Mouse (Mus musculus) heart, embryonic 13.5 days (tissue): ENCODE measurements around the gene Gjc1. TPM values are rescaled to one million over a fixed set of nuclear protein-coding genes. Genes with fewer than 3 reads are reported as not detected.
A peak's percentile ranks its signal among the peaks of the same experiment; 100 is the strongest.

Experiments
- ATAC-seq: fragments of 200-750 bp; cut with Nextera tagmentation; 2 replicates; pipeline ENCODE4 v1.8.0; 2017; ENCODE audit warnings: moderate TSS enrichment; ENCODE audit not compliant: insufficient number of reproducible peaks, low FRiP score, low TSS enrichment; ENCODE audit errors: extremely low read depth
- H3K27ac ChIP-seq: fragments of 300-500 bp; sonication (generic); replicated peaks from 2 replicates; pipeline ENCODE4 v1.5.1; 2015; ENCODE audit warnings: moderate library complexity, mild to moderate bottlenecking, inconsistent platforms
- H3K27me3 ChIP-seq: fragments of 300-500 bp; sonication (generic); replicated peaks from 2 replicates; pipeline ENCODE4 v1.6.1; 2015; ENCODE audit warnings: mild to moderate bottlenecking, inconsistent platforms
- H3K36me3 ChIP-seq: fragments of 300-500 bp; sonication (generic); 2 replicates; pipeline ENCODE4 v1.6.1; 2015; ENCODE audit warnings: mild to moderate bottlenecking, inconsistent platforms
- H3K4me1 ChIP-seq: fragments of 300-500 bp; sonication (generic); 2 replicates; pipeline ENCODE4 v1.6.1; 2015; ENCODE audit warnings: inconsistent platforms
- H3K4me2 ChIP-seq: fragments of 300-500 bp; sonication (generic); 2 replicates; pipeline ENCODE4 v1.6.1; 2015; ENCODE audit warnings: inconsistent platforms, mild to moderate bottlenecking, moderate library complexity
- H3K4me3 ChIP-seq: fragments of 300-500 bp; sonication (generic); 2 replicates; pipeline ENCODE4 v1.5.1; 2015; ENCODE audit warnings: moderate library complexity, mild to moderate bottlenecking, inconsistent platforms
- H3K9ac ChIP-seq: fragments of 300-500 bp; sonication (generic); 2 replicates; pipeline ENCODE4 v1.6.1; 2015; ENCODE audit warnings: inconsistent platforms, mild to moderate bottlenecking, moderate library complexity
- H3K9me3 ChIP-seq: fragments of 300-500 bp; sonication (generic); 2 replicates; pipeline ENCODE4 v1.6.1; 2016; ENCODE audit warnings: inconsistent platforms
- WGBS: fragments of 180-500 bp; shearing (Covaris S2); methylation state at CpG from one replicate; pipeline ENCODE4 v1.1.7; 2015; ENCODE audit warnings: mixed read lengths; 5-methylcytosine and 5-hydroxymethylcytosine counted together
- polyA plus RNA-seq: library from polyadenylated mRNA; unstranded; fragments of >200 nt; fragmentation: Nextera tagmentation; extraction: Ambion mirVana; gene quantifications from 2 replicates; pipeline ENCODE4 v1.2.1, GENCODE M21; 2015

Gjc1 gene
- polyA plus RNA-seq, result 46.5 and 50.3 TPM in 2 replicates

- WGBS, result under 1% methylated on average over 55 of the region's 97 CpGs
- ATAC-seq, result peak; percentile 75; the same call in 1 of the 2 replicates
These were observed at the start of gene Gjc1 for GRCm38 (mm10) chr11:102819021-102819782. Gene Gjc1 (minus strand): TSS chr11:102819700.

GRCm38 (mm10) chr11:102864272-102864671, 44.8 kb upstream of the Gjc1 start:
- Histone ChIP-seq H3K9ac (no peak overlapping the region), H3K4me3 (no peak overlapping the region), H3K27ac (no peak overlapping the region), H3K27me3 (no peaks in the 10 kb centered on the region), H3K9me3 (no peaks in the 10 kb centered on the region), H3K36me3 (peaks cover 95% of the 10 kb centered on the region), H3K4me2 (no peak overlapping the region), H3K4me1 (no peaks in the 10 kb centered on the region)
- WGBS, result 34% methylated on average over 4 of the region's 4 CpGs
- no peak for ATAC-seq

More at GRCm38 (mm10) chr11:102819021-102819782, at the start of gene Gjc1:
- Histone ChIP-seq H3K27ac (peak within 1 kb of the TSS; percentile 99), H3K9ac (peak within 1 kb of the TSS; percentile 95), H3K4me2 (peak within 1 kb of the TSS; percentile 86), H3K4me1 (peaks cover 32% of the 10 kb centered on the region), H3K27me3 (0 out of 2 replicates have a peak, but pooled peaks cover 3% of the 10 kb centered on the region), H3K4me3 (peak within 1 kb of the TSS; percentile 70), H3K36me3 (no peaks in the 10 kb centered on the region), H3K9me3 (no peaks in the 10 kb centered on the region)

- Histone ChIP-seq H3K27me3 (no peaks in the 10 kb centered on the region), H3K4me2 (no peak overlapping the region), H3K9ac (no peak overlapping the region), H3K4me3 (no peak overlapping the region), H3K9me3 (no peaks in the 10 kb centered on the region), H3K36me3 (peaks cover 95% of the 10 kb centered on the region), H3K4me1 (no peaks in the 10 kb centered on the region), H3K27ac (no peak overlapping the region)
- ATAC-seq, result no peak
- WGBS, result 89% methylated on average over 8 of the region's 8 CpGs
These were observed 40.4 kb upstream of the Gjc1 start for GRCm38 (mm10) chr11:102859933-102860332.

GRCm38 (mm10) chr11:102858951-102859350, 39.5 kb upstream of the Gjc1 start:
- no peak overlapping the region for H3K9ac ChIP-seq
- no peak overlapping the region for H3K4me2 ChIP-seq
- H3K27me3 ChIP-seq, result no peaks in the 10 kb centered on the region
- WGBS, result 93% methylated on average over 11 of the region's 11 CpGs
- H3K27ac ChIP-seq, result no peak overlapping the region
- no peaks in the 10 kb centered on the region for H3K4me1 ChIP-seq
- no peaks in the 10 kb centered on the region for H3K9me3 ChIP-seq
- no peak overlapping the region for H3K4me3 ChIP-seq
- H3K36me3 ChIP-seq, result peaks cover 98% of the 10 kb centered on the region
- ATAC-seq, result no peak

- Histone ChIP-seq H3K36me3 (peaks cover 97% of the 10 kb centered on the region), H3K4me3 (no peak overlapping the region), H3K27me3 (no peaks in the 10 kb centered on the region), H3K9me3 (no peaks in the 10 kb centered on the region), H3K27ac (no peak overlapping the region), H3K4me2 (no peak overlapping the region), H3K4me1 (no peaks in the 10 kb centered on the region), H3K9ac (no peak overlapping the region)
- WGBS, result 83% methylated on average over 6 of the region's 6 CpGs
- ATAC-seq, result no peak
These were observed 36.4 kb upstream of the Gjc1 start for GRCm38 (mm10) chr11:102855941-102856340.

DNA sequence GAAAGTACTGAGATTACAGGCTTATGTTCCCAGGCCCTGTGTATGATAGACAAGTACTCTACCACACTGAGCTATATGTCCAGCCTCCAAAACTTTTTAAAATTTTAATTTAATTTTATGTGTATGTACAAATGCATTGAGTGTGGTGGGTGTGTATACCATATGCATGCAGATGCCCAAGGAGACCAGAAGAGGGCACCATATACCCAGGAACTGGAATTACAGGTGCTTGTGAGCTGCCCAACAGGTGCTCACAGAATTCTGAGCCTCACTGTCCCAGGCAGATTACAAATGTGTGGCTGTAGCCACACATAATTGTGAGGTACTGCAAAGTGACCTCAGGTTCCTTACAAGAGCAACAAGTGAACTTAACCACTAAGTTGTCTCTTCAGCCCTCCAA, 34.3 kb upstream of the Gjc1 start:
- no peak overlapping the region for H3K27ac ChIP-seq
- H3K4me2 ChIP-seq, result no peak overlapping the region
- no peak for ATAC-seq
- H3K4me3 ChIP-seq, result no peak overlapping the region
- H3K9me3 ChIP-seq, result no peaks in the 10 kb centered on the region
- H3K4me1 ChIP-seq, result no peaks in the 10 kb centered on the region
- no peak overlapping the region for H3K9ac ChIP-seq
- H3K36me3 ChIP-seq, result peaks cover 97% of the 10 kb centered on the region
- H3K27me3 ChIP-seq, result no peaks in the 10 kb centered on the region

DNA sequence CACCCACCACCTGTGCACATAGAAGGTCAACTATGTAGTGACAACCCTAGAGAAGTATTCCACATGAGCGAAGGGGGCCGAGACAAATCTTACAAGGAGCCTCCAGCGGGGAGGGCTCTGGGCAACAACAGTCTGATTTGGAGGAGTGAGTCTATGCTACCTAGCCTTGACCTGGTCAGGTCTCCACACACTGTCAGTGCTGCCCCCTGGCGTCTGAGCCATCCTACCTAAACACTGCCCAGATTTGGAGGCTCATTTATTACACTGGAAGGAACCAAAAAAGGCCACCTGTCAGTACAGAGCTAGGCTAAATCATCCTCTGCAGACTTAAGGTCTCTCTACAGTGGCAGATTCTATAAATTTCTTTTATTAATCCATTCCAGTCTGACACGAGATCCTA, 32.4 kb upstream of the Gjc1 start:
- Histone ChIP-seq H3K4me1 (no peaks in the 10 kb centered on the region), H3K27me3 (no peaks in the 10 kb centered on the region), H3K36me3 (peaks cover 97% of the 10 kb centered on the region), H3K9me3 (no peaks in the 10 kb centered on the region), H3K4me2 (no peak overlapping the region), H3K9ac (no peak overlapping the region), H3K27ac (no peak overlapping the region), H3K4me3 (no peak overlapping the region)
- ATAC-seq, result no peak
- 70% methylated on average over 5 of the region's 5 CpGs for WGBS

- H3K4me2 ChIP-seq, result no peak overlapping the region
- no peaks in the 10 kb centered on the region for H3K4me1 ChIP-seq
- no peak overlapping the region for H3K4me3 ChIP-seq
- H3K27ac ChIP-seq, result no peak overlapping the region
- H3K9me3 ChIP-seq, result no peaks in the 10 kb centered on the region
- 76% methylated on average over 10 of the region's 10 CpGs for whole genome bisulfite sequencing
- no peaks in the 10 kb centered on the region for H3K27me3 ChIP-seq
- no peak for ATAC-seq
- H3K36me3 ChIP-seq, result peaks cover 100% of the 10 kb centered on the region
- no peak overlapping the region for H3K9ac ChIP-seq
These were observed 26.4 kb upstream of the Gjc1 start for GRCm38 (mm10) chr11:102845926-102846325.

DNA sequence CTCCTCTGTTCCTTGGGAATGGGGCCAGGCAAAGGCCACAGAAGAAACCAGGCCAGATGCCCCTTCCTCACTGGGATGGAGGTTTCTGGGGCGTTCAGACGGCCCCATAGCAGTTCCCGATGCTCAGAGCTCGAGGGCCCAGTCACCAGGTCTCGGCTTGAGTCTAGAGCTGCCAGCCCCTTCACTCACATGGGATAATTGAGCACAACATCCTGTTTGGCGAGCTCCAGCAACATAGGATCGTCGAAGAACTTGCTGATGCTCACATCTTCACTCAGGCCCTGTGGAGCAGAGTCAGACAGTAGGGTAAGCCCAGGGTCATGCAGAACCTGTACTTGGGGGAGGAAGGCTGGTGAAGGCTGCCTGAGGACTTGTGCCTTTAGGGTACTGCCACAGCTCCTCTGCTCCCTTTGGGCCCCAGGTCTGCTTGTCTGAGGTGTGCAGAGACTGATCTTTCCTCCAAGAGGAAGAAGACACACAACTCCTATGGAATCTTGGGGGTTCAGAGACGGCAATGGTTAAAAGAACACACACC, 19.2 kb upstream of the Gjc1 start:
- no peak for ATAC-seq
- Histone ChIP-seq H3K27me3 (no peaks in the 10 kb centered on the region), H3K4me3 (no peak overlapping the region), H3K27ac (no peak overlapping the region), H3K36me3 (peaks cover 74% of the 10 kb centered on the region), H3K9me3 (no peaks in the 10 kb centered on the region), H3K4me2 (no peak overlapping the region), H3K4me1 (no peaks in the 10 kb centered on the region), H3K9ac (no peak overlapping the region)
- 86% methylated on average over 9 of the region's 9 CpGs for WGBS

- Histone ChIP-seq H3K27me3 (no peaks in the 10 kb centered on the region), H3K4me1 (no peaks in the 10 kb centered on the region), H3K9ac (no peak overlapping the region), H3K4me2 (no peak overlapping the region), H3K4me3 (no peak overlapping the region), H3K27ac (no peak overlapping the region), H3K9me3 (no peaks in the 10 kb centered on the region), H3K36me3 (peaks cover 69% of the 10 kb centered on the region)
- WGBS, result 79% methylated on average over 2 of the region's 2 CpGs
- ATAC-seq, result no peak
These were observed 18.6 kb upstream of the Gjc1 start for GRCm38 (mm10) chr11:102838126-102838525.

DNA sequence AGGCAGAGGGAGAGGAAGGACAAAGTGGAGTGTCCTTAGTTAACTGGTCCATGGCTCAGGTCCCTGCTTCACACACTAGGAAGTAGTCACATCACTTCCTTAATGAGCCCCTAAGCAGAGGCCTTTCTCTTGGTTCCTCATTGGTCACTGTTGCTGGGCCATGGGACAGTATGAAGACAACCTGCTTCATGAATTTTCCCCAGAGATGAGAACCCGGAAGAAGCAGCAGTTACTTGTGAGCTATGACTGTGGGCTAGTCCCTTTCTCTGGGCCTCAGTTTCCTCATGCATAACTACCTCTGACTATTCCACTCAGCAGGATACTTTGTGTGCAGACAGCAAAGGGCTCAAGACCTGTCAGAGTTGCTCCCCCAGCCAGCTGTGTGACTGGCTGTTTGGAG, 17.9 kb upstream of the Gjc1 start:
- Histone ChIP-seq H3K27ac (no peak overlapping the region), H3K27me3 (no peaks in the 10 kb centered on the region), H3K4me3 (no peak overlapping the region), H3K4me1 (no peaks in the 10 kb centered on the region), H3K9ac (no peak overlapping the region), H3K4me2 (no peak overlapping the region), H3K9me3 (no peaks in the 10 kb centered on the region), H3K36me3 (peaks cover 61% of the 10 kb centered on the region)
- WGBS, result 90% methylated on average over 1 of the region's 1 CpGs
- ATAC-seq, result no peak

GRCm38 (mm10) chr11:102836146-102836545, 16.6 kb upstream of the Gjc1 start:
- H3K36me3 ChIP-seq, result peaks cover 49% of the 10 kb centered on the region
- 78% methylated on average over 9 of the region's 9 CpGs for WGBS
- no peaks in the 10 kb centered on the region for H3K9me3 ChIP-seq
- no peak overlapping the region for H3K4me2 ChIP-seq
- no peak overlapping the region for H3K9ac ChIP-seq
- H3K4me1 ChIP-seq, result peaks cover 4% of the 10 kb centered on the region; the same call in 1 of the 2 replicates
- ATAC-seq, result no peak
- H3K4me3 ChIP-seq, result no peak overlapping the region
- no peaks in the 10 kb centered on the region for H3K27me3 ChIP-seq
- no peak overlapping the region for H3K27ac ChIP-seq
